Mouse (Mus musculus): ENCODE measurements around the gene Nuak1.

DNA sequence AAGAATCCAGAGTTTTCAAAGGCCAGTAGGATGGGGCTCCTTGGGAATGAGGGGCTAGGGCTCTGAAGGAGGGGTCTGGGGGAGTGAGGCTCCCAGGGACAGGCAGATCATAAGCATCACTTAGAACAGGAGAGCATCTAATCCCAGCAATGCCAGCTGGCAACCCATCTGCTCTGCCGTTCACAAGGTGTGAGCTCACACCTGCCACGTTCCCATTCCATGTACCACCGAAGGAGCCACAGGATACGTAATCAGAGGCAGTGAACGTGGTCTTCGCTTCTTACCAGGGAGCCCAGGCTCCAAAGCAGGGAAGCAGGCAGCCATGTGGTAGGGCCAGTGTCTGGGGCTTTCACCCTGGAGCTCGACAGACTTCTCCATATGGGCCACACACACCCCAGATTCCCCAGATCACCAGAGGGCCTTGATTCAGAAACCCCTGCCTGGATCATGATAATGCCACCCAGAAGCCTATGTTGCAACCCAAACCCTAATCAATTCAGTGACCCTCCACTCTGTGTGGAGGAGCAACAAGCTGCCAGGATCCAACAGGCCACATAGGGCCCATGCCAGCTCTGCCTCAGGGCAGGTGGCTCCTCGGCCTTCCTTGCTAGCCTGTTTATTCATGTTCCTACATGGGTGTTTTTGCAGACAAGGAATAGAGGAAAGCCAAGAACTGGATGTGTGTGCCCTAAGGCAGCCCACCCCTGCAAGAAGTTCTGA lies 25.3 kb downstream of the Nuak1 start:
- TF ChIP-seq CTCF (conservative IDR thresholded peaks at IDR 0.05 in 1 of 2, IDR thresholded peaks at IDR 0.05 in 1 of 2; ENCODE audit: low read depth in 2 of 2, low read length in 2 of 2): no peak
- no peak for TF ChIP-seq ZNF384 (IDR thresholded peaks at IDR 0.05; ENCODE audit: low read depth, low read length)
- TF ChIP-seq USF2 (conservative IDR thresholded peaks at IDR 0.05; ENCODE audit: low read depth, low read length): no peak
- no peak for TF ChIP-seq POLR2A (IDR thresholded peaks at IDR 0.05; ENCODE audit: low read depth, low read length)

Data from CH12.LX (cell line).